Mouse (Mus musculus): ENCODE results near the gene Pzp. TPM values are rescaled to one million over a fixed set of nuclear protein-coding genes. Genes with fewer than 3 reads are reported as not detected.

The Pzp gene
- polyA plus RNA-seq, 1 experiment from 2014 or later = 0.35 TPM

DNA sequence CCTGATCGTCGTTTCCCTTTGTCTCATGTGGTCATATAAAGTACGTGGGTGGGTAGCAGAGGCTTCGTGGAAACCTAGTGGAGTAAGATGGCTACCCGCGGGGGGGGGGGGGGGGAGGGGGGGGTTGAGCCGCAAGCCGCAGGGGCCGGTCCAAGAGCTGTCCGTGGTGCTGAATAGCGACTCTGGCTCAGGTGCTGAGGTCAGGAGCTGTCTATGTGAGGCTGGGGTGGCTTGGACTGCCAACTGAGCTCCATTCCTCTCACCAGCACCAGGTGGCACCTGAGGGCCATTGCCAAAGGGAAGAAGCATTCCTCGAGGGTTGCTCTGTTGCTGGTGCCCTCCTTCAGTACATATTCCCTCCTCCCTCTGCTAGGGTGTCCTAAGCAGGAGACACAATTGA, 57.1 kb downstream of the Pzp start:
- Histone ChIP-seq H3K27me3 (replicated peaks; ENCODE audit: insufficient read depth, low read length) (no peaks in the 10 kb centered on the region), H3K9me3 (ENCODE audit: low read length) (no peaks in the 10 kb centered on the region), H3K36me3 (ENCODE audit: insufficient read depth, low read length) (no peaks in the 10 kb centered on the region), H3K4me2 (replicated peaks; ENCODE audit: low read depth, low read length) (no peak overlapping the region), H3K27ac (ENCODE audit: low read length) (no peak overlapping the region), H3K4me1 (ENCODE audit: insufficient read depth, low read depth, low read length) (no peaks in the 10 kb centered on the region), H3K9ac (replicated peaks; ENCODE audit: low read depth) (no peak overlapping the region), H3K4me3 (ENCODE audit: low read depth, low read length) (no peak overlapping the region)
- peak; percentile 59 for DNase-seq (ENCODE audit: low spot score)
- ATAC-seq = peak; percentile 50
- TF ChIP-seq EP300 (IDR thresholded peaks at IDR 0.05) (no peak), CTCF (IDR thresholded peaks at IDR 0.05) (peak; percentile 60)
- 3% methylated on average over 9 of the region's 12 CpGs for WGBS

DNA sequence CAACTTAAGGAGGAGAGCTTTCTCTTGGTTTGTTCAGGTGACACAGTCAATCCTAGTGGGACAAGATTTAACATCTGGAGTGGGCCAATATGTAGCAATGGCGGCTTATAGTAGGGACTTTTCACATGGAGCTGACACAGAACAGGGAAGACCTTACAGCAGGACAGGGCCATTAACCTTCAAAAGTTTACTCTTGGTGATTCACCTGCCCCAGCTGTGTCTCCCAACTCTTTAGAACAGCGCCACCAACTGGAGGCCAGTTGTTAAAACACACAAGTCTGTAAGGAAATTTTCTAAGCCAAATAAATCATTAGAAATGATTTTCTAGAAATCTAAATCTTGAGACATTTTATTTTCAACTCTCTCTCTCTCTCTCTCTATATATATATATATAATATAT, 59.2 kb downstream of the Pzp start:
- H3K36me3 ChIP-seq (ENCODE audit: insufficient read depth, low read length) = no peaks in the 10 kb centered on the region
- 46% methylated on average over 2 of the region's 2 CpGs for WGBS
- no peaks in the 10 kb centered on the region for H3K4me1 ChIP-seq (ENCODE audit: insufficient read depth, low read depth, low read length)
- no peak overlapping the region for H3K27ac ChIP-seq (ENCODE audit: low read length)
- DNase-seq (ENCODE audit: low spot score) (peak; percentile 8), ATAC-seq (no peak)
- no peak overlapping the region for H3K4me2 ChIP-seq (replicated peaks; ENCODE audit: low read depth, low read length)
- H3K9me3 ChIP-seq (ENCODE audit: low read length) = no peaks in the 10 kb centered on the region
- H3K9ac ChIP-seq (replicated peaks; ENCODE audit: low read depth) = no peak overlapping the region
- H3K4me3 ChIP-seq (ENCODE audit: low read depth, low read length) = no peak overlapping the region
- H3K27me3 ChIP-seq (replicated peaks; ENCODE audit: insufficient read depth, low read length) = no peaks in the 10 kb centered on the region
- TF ChIP-seq CTCF (IDR thresholded peaks at IDR 0.05) (peak; percentile 39), EP300 (IDR thresholded peaks at IDR 0.05) (no peak)

DNA sequence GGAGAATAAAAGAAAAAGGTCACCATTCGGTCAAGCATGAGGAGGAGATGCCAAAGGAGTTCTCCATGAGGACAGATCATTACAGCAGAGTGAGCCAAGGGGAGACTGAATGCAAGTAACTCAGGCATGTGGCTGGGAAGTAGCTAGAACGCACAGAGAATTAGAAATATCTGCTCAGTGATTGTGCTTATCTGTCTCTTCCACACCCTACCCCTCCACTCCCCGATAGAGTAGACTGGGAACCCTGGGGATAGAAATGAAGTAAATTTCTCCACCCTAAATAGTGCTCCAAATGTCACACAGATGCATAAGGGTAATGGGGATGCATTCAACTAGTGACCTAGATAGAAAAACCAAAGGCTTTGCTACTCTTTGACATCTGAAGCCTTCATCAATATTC, 60.0 kb downstream of the Pzp start:
- Histone ChIP-seq H3K27ac (ENCODE audit: low read length) (no peak overlapping the region), H3K27me3 (replicated peaks; ENCODE audit: insufficient read depth, low read length) (no peaks in the 10 kb centered on the region), H3K9ac (replicated peaks; ENCODE audit: low read depth) (no peak overlapping the region), H3K4me3 (ENCODE audit: low read depth, low read length) (no peak overlapping the region), H3K36me3 (ENCODE audit: insufficient read depth, low read length) (no peaks in the 10 kb centered on the region), H3K4me1 (ENCODE audit: insufficient read depth, low read depth, low read length) (no peaks in the 10 kb centered on the region), H3K9me3 (ENCODE audit: low read length) (no peaks in the 10 kb centered on the region), H3K4me2 (replicated peaks; ENCODE audit: low read depth, low read length) (no peak overlapping the region)
- WGBS = 70% methylated on average over 3 of the region's 3 CpGs
- ATAC-seq = no peak
- TF ChIP-seq CTCF (IDR thresholded peaks at IDR 0.05) (no peak), EP300 (IDR thresholded peaks at IDR 0.05) (no peak)
- DNase-seq (ENCODE audit: low spot score) = no peak

DNA sequence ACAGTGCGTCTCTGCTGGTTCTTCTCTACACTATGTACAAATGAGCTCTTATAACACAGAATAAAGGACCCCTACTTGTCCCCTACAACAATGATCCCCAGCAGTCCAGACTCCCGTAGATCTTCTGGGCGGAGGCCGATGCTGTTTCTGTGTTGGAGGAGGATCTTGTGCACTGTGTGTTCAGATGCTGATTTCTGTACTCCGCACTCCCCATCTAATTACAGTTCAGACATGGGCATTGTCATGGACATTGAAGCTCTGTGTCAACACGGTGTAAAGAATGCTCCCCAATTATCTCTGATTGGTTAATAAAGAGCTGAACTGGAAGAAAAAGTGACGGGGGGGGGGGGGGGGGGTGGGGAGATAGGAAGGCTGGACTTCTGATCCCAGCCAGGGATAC, 60.5 kb downstream of the Pzp start:
- Histone ChIP-seq H3K4me1 (ENCODE audit: insufficient read depth, low read depth, low read length) (no peaks in the 10 kb centered on the region), H3K27me3 (replicated peaks; ENCODE audit: insufficient read depth, low read length) (no peaks in the 10 kb centered on the region), H3K4me2 (replicated peaks; ENCODE audit: low read depth, low read length) (no peak overlapping the region), H3K4me3 (ENCODE audit: low read depth, low read length) (no peak overlapping the region), H3K27ac (ENCODE audit: low read length) (no peak overlapping the region), H3K9me3 (ENCODE audit: low read length) (no peaks in the 10 kb centered on the region), H3K9ac (replicated peaks; ENCODE audit: low read depth) (no peak overlapping the region), H3K36me3 (ENCODE audit: insufficient read depth, low read length) (no peaks in the 10 kb centered on the region)
- TF ChIP-seq CTCF (IDR thresholded peaks at IDR 0.05) (no peak), EP300 (IDR thresholded peaks at IDR 0.05) (no peak)
- ATAC-seq (no peak), DNase-seq (ENCODE audit: low spot score) (no peak)
- 61% methylated on average over 7 of the region's 7 CpGs for WGBS

DNA sequence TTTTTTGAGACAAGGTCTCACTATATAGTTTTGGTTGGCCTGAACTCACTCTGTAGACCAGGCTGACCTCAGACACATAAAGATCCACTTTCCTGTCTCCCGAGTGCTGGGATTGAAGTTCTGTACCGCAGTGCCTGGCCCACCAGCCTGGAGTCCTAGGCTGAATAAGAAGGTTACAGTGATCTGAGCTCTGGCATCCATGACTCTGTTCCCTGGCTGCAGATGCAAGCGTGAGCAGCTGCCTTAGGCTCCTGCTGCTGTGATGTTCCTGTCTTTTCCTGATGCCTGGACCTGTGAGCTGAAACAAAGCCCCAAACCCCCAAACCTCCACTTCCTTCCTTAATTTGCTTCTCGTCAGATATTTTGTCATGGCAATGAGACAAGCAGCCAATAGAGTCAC, 61.5 kb downstream of the Pzp start:
- 84% methylated on average over 4 of the region's 4 CpGs for WGBS
- Histone ChIP-seq H3K4me1 (ENCODE audit: insufficient read depth, low read depth, low read length) (no peaks in the 10 kb centered on the region), H3K9ac (replicated peaks; ENCODE audit: low read depth) (no peak overlapping the region), H3K9me3 (ENCODE audit: low read length) (no peaks in the 10 kb centered on the region), H3K4me2 (replicated peaks; ENCODE audit: low read depth, low read length) (no peak overlapping the region), H3K4me3 (ENCODE audit: low read depth, low read length) (no peak overlapping the region), H3K36me3 (ENCODE audit: insufficient read depth, low read length) (no peaks in the 10 kb centered on the region), H3K27ac (ENCODE audit: low read length) (no peak overlapping the region), H3K27me3 (replicated peaks; ENCODE audit: insufficient read depth, low read length) (no peaks in the 10 kb centered on the region)
- TF ChIP-seq CTCF (IDR thresholded peaks at IDR 0.05) (no peak), EP300 (IDR thresholded peaks at IDR 0.05) (no peak)
- DNase-seq (ENCODE audit: low spot score) (no peak), ATAC-seq (no peak)

DNA sequence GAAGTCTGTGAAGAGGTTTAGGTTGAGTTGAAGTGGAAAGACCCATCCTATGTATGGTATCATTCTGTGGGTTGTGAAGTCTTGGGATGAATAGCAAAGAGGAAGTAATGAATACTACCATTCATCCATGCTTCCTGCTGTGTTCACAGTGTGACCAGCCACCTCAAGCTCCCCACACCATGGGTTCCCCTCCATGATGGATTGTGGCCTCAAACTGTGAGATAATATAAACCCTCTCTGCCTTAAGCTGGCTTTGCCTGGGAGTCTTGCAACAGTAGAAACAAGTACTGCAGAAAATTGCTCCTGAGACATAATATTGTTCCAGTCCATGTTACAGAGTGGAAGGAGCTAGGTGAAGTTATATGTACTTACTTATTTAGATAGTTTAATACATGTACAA, 64.9 kb downstream of the Pzp start:
- Histone ChIP-seq H3K4me1 (ENCODE audit: insufficient read depth, low read depth, low read length) (no peaks in the 10 kb centered on the region), H3K4me3 (ENCODE audit: low read depth, low read length) (no peak overlapping the region), H3K27me3 (replicated peaks; ENCODE audit: insufficient read depth, low read length) (no peaks in the 10 kb centered on the region), H3K36me3 (ENCODE audit: insufficient read depth, low read length) (no peaks in the 10 kb centered on the region), H3K9ac (replicated peaks; ENCODE audit: low read depth) (no peak overlapping the region), H3K27ac (ENCODE audit: low read length) (no peak overlapping the region), H3K4me2 (replicated peaks; ENCODE audit: low read depth, low read length) (no peak overlapping the region), H3K9me3 (ENCODE audit: low read length) (no peaks in the 10 kb centered on the region)
- DNase-seq (ENCODE audit: low spot score) = no peak
- ATAC-seq = no peak
- TF ChIP-seq CTCF (IDR thresholded peaks at IDR 0.05) (no peak), EP300 (IDR thresholded peaks at IDR 0.05) (no peak)

Measured in lung, postnatal 0 days (tissue).